Mouse (Mus musculus) limb, embryonic 12.5 days (tissue): ENCODE data around the gene Slc37a4. TPM values are rescaled to one million over a fixed set of nuclear protein-coding genes. Genes with fewer than 3 reads are reported as not detected.
A peak's percentile ranks its signal among the peaks of the same experiment; 100 is the strongest.
"Not testable (repeated sequence)": the region's sequence is repeated elsewhere in the genome, so short reads cannot be mapped to it uniquely, and the experiment has no call there.

Experiments used
- ATAC-seq: fragments of 200-750 bp; cut with Nextera tagmentation; 2 replicates; pipeline ENCODE4 v1.8.0; 2017; ENCODE audit warnings: low read depth, moderate TSS enrichment; ENCODE audit not compliant: insufficient number of reproducible peaks, insufficient read depth, low FRiP score, low TSS enrichment
- H3K27ac ChIP-seq: fragments of 300-500 bp; sonication (generic); 2 replicates; pipeline ENCODE4 v1.5.1; 2016; ENCODE audit warnings: mild to moderate bottlenecking, moderate library complexity
- H3K27me3 ChIP-seq: fragments of 300-500 bp; sonication (generic); 2 replicates; pipeline ENCODE4 v1.6.1; 2016; ENCODE audit warnings: mild to moderate bottlenecking, moderate library complexity
- H3K36me3 ChIP-seq: fragments of 300-500 bp; sonication (generic); 2 replicates; pipeline ENCODE4 v1.6.1; 2016; ENCODE audit warnings: mild to moderate bottlenecking, moderate library complexity
- H3K4me1 ChIP-seq: fragments of 300-500 bp; sonication (generic); replicated peaks from 2 replicates; pipeline ENCODE4 v1.6.1; 2016
- H3K4me2 ChIP-seq: fragments of 300-500 bp; sonication (generic); 2 replicates; pipeline ENCODE4 v1.6.1; 2016; ENCODE audit warnings: mild to moderate bottlenecking, moderate library complexity
- H3K4me3 ChIP-seq: fragments of 300-500 bp; sonication (generic); replicated peaks from 2 replicates; pipeline ENCODE4 v1.5.1; 2016; ENCODE audit warnings: mild to moderate bottlenecking
- H3K9ac ChIP-seq: fragments of 300-500 bp; sonication (generic); replicated peaks from 2 replicates; pipeline ENCODE4 v1.6.1; 2016; ENCODE audit warnings: mild to moderate bottlenecking, moderate library complexity
- H3K9me3 ChIP-seq: fragments of 300-500 bp; sonication (generic); 2 replicates; pipeline ENCODE4 v1.6.1; 2016; ENCODE audit warnings: mild to moderate bottlenecking, moderate library complexity
- whole genome bisulfite sequencing: fragments of 180-500 bp; shearing (Covaris S2); methylation state at CpG from one replicate; pipeline ENCODE4 v1.1.7; 2016; 5-methylcytosine and 5-hydroxymethylcytosine counted together
- polyA plus RNA-seq: library from polyadenylated mRNA; unstranded; fragments of >200 nt; fragmentation: Nextera tagmentation; extraction: Ambion mirVana; gene quantifications from 2 replicates; pipeline ENCODE4 v1.2.1, GENCODE M21; 2016

Gene Slc37a4
- polyA plus RNA-seq, 1 experiment from 2014 or later, result 11.1 TPM

DNA sequence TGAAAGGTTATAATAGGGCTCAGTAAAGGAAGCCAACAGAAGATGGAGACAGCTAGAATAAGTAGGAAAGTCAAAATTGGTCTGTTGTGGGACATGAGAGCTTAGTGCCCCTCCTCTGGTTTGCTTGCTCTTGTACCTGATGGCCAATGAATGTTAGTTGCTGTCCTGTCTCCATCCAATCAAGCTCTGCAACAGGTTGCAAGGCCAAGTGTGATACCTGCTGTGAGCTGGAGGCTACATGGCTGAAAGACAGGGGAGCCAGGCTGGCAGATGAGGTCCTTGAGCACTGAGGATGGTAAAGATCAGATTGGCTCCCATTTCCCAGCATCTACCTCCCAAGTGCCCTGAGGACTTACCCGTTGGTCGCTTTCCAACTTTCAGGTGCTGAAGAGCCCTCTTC is 16.1 kb downstream of the Slc37a4 start:
- Histone ChIP-seq H3K4me3 (no peak overlapping the region), H3K36me3 (peaks cover 73% of the 10 kb centered on the region), H3K4me1 (peaks cover 12% of the 10 kb centered on the region), H3K4me2 (no peak overlapping the region), H3K9me3 (no peaks in the 10 kb centered on the region), H3K27me3 (no peaks in the 10 kb centered on the region), H3K27ac (no peak overlapping the region), H3K9ac (no peak overlapping the region)
- ATAC-seq, result no peak
- 89% methylated on average over 2 of the region's 2 CpGs for WGBS

DNA sequence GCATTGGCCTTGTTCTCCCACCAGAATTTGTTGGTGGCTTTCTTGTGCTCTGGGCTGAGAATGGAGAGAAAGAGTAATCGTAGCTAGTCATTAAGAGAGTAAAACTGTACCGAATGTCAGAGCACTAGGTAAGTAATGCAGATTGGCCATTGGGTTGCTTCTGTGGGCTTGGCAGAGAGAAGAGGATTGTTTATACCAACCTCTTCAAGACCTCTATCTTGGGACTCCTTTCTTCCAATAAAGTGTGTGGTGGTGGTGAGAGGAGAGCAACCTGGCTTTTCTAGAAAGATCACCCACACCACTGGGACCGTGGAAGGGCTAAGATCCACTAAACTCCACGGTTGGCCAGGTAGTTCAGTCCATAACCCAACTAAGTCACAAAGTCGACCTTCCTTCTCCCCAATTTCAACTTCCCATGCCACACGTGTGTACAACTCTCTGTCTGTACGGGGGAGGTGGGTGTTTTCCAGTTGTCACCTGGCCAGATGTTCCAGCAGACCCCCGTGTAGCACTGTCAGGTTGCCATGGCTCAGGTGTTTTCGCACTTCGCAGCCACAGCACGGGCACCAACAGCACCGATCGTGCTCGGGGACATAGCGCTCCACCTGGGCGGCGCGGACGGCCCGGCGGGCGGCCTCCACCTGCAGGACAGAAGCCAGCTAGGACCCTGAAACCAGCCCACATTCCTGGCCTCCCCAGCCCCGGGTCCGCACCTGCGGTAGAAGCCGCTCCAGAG is 20.7 kb downstream of the Slc37a4 start:
- H3K4me2 ChIP-seq, result peak overlapping the region; percentile 83
- 6% methylated on average over 26 of the region's 26 CpGs for WGBS
- peak overlapping the region; percentile 84 for H3K9ac ChIP-seq
- peaks cover 36% of the 10 kb centered on the region for H3K36me3 ChIP-seq
- peak; percentile 77; the same call in 1 of the 2 replicates for ATAC-seq
- peaks cover 6% of the 10 kb centered on the region for H3K4me1 ChIP-seq
- H3K27me3 ChIP-seq, result no peaks in the 10 kb centered on the region
- peaks cover 4% of the 10 kb centered on the region; the same call in 1 of the 2 replicates for H3K9me3 ChIP-seq
- H3K4me3 ChIP-seq, result peak overlapping the region; percentile 81
- peak overlapping the region; percentile 80 for H3K27ac ChIP-seq

DNA sequence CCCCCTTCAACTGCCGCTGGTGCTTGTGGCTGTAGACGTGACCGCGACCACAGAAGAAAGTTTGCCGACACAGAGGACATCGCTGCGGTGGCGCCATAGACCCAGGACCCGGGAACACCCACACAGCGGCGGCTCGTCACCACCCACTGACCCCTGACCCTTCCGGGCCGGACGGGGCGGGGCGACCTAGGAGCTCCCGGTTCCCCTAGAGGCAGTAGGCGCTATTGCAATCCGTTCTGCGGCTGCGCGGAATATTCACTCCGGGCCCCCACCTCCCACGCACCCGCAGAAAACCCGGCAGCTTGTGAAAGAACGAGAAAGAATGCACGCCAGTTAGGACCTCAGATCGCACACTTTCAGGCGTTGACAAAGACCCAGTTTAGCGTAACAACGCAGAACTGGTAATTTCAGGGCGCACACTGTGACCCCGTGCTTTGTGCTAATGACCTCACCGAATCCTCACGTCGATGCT is 21.3 kb downstream of the Slc37a4 start:
- peak overlapping the region; percentile 84 for H3K9ac ChIP-seq
- H3K4me3 ChIP-seq, result peak overlapping the region; percentile 81
- no peaks in the 10 kb centered on the region for H3K27me3 ChIP-seq
- peaks cover 6% of the 10 kb centered on the region for H3K4me1 ChIP-seq
- peaks cover 30% of the 10 kb centered on the region for H3K36me3 ChIP-seq
- WGBS, result under 1% methylated on average over 38 of the region's 38 CpGs
- H3K9me3 ChIP-seq, result peaks cover 4% of the 10 kb centered on the region; the same call in 1 of the 2 replicates
- peak overlapping the region; percentile 83 for H3K4me2 ChIP-seq
- peak overlapping the region; percentile 80 for H3K27ac ChIP-seq
- ATAC-seq, result peak; percentile 84

DNA sequence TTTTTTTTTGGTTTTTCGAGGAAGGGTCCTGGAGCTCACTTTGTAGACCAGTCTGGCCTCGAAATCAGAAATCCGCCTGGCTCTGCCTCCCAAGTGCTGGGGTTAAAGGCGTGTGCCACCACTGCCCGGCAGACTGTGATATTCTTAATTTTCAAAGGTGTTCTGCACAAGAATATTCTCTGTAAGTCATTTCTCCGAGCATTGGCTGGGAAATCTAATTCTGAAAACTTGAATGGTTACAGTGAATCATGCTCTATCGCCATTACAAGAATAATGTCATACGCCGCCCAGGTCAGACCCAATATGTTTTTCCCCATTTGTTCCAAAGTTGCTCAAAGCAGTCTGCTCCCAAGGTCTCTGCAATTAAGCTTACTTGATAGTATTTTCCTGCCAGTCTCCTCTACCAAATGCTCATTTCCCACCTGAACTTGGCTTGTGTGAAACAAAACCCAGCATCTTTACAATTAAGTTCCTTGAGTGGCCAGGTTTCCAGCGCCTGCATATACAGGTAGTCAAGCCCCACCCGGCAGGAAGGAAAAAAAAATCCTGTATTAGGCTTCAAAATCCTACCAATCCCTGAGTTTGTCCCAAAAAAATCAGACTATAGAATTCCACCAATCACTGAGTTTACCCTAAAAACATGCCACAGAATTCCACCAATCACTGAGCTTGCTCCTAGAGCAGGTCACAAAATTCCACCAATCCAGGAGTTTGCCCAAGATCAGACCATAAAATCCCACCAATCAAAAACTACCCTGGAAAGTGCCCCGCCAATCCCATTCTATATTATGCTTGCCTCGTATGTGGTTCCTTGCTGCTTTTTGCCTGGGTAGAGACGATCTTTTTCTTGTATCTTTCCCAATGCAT is 22.1 kb downstream of the Slc37a4 start, which contains the start of gene Ccdc84:
Gene Ccdc84 (minus strand): TSS at position 51 of the 867 bp plus-strand sequence.
- H3K9ac ChIP-seq, result peak within 1 kb of the TSS; percentile 84
- peak within 1 kb of the TSS; percentile 81 for H3K4me3 ChIP-seq
- peaks cover 4% of the 10 kb centered on the region; the same call in 1 of the 2 replicates for H3K9me3 ChIP-seq
- peaks cover 6% of the 10 kb centered on the region for H3K4me1 ChIP-seq
- H3K27me3 ChIP-seq, result no peaks in the 10 kb centered on the region
- no peak for ATAC-seq
- peak within 1 kb of the TSS; percentile 83 for H3K4me2 ChIP-seq
- H3K36me3 ChIP-seq, result peaks cover 21% of the 10 kb centered on the region
- 80% methylated on average over 14 of the region's 14 CpGs for WGBS
- peak within 1 kb of the TSS; percentile 80 for H3K27ac ChIP-seq

DNA sequence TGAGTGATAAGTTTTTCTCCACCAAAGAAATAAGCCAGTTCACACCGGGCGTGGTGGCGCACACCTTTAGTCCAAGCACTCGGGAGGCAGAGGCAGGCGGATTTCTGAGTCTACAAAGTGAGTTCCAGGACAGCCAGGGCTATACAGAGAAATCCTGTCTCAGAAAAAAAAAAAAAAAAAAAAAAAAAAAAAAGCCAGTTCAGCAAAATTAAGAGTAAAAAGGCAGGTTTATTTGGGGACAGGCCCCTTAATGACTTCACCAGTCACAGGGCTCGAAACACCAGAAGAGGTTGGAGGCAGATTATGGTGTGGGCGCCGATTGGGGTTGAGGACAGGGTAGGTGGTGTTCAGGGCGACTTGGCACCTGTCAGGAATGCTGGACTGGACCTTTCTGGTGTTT is 23.1 kb downstream of the Slc37a4 start:
- not testable (repeated sequence) for H3K4me1 ChIP-seq, H3K9ac ChIP-seq, H3K9me3 ChIP-seq, H3K27me3 ChIP-seq, ATAC-seq, H3K4me3 ChIP-seq, H3K27ac ChIP-seq, H3K4me2 ChIP-seq
- peaks cover 12% of the 10 kb centered on the region for H3K36me3 ChIP-seq
- WGBS, result 95% methylated on average over 9 of the region's 9 CpGs

DNA sequence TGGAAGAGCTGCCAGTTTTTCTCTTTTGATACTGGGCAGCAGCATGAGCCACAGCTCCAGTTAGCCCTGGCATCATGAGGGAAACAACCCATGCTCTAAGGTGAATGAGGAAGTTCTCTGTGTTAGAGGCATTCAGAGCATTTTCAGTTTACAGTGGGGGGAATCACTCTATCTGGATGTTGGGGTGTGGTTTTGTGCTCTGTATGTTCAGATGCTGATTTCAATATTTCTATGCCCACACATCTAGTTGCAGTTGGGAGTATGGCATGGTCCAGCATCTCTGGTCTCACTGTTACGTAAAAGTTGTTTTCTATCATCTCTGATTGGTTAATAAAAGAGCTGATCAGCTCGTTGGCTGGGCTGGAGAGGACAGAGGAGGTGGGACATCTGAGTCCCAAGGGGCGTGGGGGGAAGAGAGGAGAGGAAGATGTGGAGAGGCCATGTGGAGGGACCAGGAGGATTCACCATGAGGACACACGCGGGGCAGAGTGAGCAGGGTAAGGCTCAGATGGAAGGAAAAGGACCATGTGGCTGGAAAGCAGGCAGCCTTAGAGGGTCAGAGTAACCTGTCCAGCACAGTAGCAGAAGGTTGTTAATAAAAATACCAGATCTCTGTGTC is 23.7 kb downstream of the Slc37a4 start:
- H3K27me3 ChIP-seq, result no peaks in the 10 kb centered on the region

DNA sequence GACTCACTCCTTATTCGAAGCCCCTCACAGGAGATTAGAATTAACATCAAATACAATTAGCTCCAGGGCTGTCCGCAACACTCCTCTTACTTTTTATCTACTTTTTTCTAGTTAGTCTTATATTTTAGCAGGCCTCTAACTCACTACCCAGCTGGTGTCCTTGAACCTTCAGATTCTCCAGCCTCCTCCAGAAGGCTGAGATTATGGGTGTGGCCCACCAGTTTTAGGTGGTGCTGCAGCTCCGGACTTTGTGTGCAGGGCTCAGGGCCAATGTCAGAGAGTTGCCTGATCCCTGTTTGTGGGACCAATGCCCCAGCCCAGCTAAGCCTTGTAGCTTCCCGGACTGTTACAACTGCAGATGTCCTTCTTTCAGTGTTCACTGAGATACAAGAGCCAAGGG is 26.9 kb downstream of the Slc37a4 start:
- no peak for ATAC-seq

More for the DNA sequence above, 23.7 kb downstream of the Slc37a4 start:
- no peak for ATAC-seq
- Histone ChIP-seq H3K36me3 (peaks cover 9% of the 10 kb centered on the region), H3K9me3 (peaks cover 4% of the 10 kb centered on the region; the same call in 1 of the 2 replicates), H3K4me1 (peaks cover 6% of the 10 kb centered on the region), H3K9ac (no peak overlapping the region), H3K27ac (no peak overlapping the region), H3K4me2 (no peak overlapping the region), H3K4me3 (no peak overlapping the region)
- WGBS, result 78% methylated on average over 5 of the region's 5 CpGs

DNA sequence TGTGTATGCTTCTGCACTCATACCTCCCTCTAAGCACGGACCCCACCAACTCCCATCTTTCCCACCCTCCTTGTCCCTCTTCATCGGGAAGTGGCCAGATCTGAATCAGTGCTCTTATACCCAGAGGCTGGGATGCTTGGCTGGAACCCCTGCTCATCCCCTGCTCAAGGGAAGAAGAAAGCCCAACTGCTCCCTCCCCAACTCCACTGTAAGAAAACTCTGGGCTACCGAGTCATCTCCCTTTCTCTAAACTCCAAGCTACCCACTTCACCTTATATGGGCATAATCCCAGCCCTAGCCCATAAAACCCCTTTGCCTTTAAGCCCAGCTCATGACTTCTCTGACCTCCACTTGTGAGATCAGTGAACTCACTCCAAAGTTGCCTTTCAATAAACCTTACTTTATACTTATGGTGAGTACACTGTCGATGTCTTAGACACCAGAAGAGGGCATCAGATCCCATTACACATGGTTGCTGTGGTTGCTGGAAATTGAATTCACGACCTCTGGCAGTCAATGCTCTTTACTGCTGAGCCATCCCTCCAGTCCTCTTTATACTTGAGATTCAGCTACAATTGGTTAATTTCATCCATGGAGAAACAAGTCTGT is 36.0 kb downstream of the Slc37a4 start:
- Histone ChIP-seq H3K4me2 (no peak overlapping the region), H3K27me3 (no peaks in the 10 kb centered on the region), H3K4me3 (no peak overlapping the region), H3K9me3 (no peaks in the 10 kb centered on the region), H3K4me1 (peaks cover 13% of the 10 kb centered on the region), H3K36me3 (no peaks in the 10 kb centered on the region), H3K9ac (no peak overlapping the region), H3K27ac (no peak overlapping the region)
- WGBS, result 48% methylated on average over 5 of the region's 5 CpGs
- ATAC-seq, result no peak

More for the DNA sequence above, 26.9 kb downstream of the Slc37a4 start:
- Histone ChIP-seq H3K4me1 (no peaks in the 10 kb centered on the region), H3K4me3 (no peak overlapping the region), H3K27me3 (no peaks in the 10 kb centered on the region), H3K9me3 (peaks cover 4% of the 10 kb centered on the region; the same call in 1 of the 2 replicates), H3K36me3 (no peaks in the 10 kb centered on the region), H3K27ac (no peak overlapping the region), H3K4me2 (no peak overlapping the region), H3K9ac (no peak overlapping the region)
- WGBS, result 84% methylated on average over 4 of the region's 4 CpGs

DNA sequence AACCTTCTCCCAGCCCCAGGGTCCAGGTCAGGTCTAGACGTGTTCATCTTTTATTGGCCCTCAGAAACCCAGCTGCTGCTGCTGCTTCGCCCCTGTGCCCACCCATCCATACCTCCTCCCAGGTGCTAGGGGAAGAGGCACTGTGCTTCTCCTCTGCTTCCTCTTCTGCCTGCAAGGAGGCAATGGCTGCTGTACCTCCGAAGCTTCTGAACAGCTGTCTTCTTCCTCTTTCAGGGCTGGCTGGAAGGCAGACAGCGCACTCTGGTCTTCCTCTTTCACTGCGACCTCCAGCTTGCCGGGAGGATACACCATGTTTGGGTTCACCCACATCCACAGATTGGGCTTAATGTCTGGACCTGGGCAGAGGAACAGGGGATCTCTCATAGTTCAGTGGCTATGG is 39.1 kb downstream of the Slc37a4 start:
- Histone ChIP-seq H3K4me3 (no peak overlapping the region), H3K27ac (peak overlapping the region; percentile 13; the same call in 1 of the 2 replicates), H3K9ac (no peak overlapping the region), H3K27me3 (no peaks in the 10 kb centered on the region; the same call in 1 of the 2 replicates), H3K9me3 (no peaks in the 10 kb centered on the region), H3K4me1 (peaks cover 13% of the 10 kb centered on the region), H3K4me2 (no peak overlapping the region), H3K36me3 (no peaks in the 10 kb centered on the region)
- no peak for ATAC-seq
- WGBS, result 72% methylated on average over 6 of the region's 6 CpGs

DNA sequence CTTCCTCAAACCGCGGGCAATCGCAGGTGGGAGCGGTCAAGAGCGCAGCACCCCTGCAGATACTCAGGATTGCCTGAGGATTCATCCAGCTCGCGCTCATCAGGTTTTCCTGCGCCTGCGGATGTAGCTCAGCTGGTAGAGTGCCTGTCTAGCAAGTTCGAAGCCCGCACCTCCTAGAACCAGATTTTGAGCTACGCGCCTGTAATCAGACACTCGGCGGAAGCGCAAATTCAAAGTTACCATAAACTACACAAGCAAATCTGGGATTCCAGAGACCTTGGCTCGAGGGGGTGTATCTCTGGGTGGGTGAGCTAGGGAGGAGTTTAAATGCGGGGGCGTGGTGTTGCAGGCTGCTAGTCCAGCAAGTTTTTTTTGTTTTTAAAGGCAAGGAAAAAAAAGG is 44.3 kb downstream of the Slc37a4 start, which contains the start of gene Foxr1:
Gene Foxr1 (minus strand): TSS at position 176 of the 400 bp plus-strand sequence.
- Histone ChIP-seq H3K4me3 (no peak within 1 kb of the TSS), H3K4me1 (no peaks in the 10 kb centered on the region), H3K9ac (no peak within 1 kb of the TSS), H3K9me3 (no peaks in the 10 kb centered on the region), H3K27ac (no peak within 1 kb of the TSS), H3K4me2 (no peak within 1 kb of the TSS), H3K27me3 (no peaks in the 10 kb centered on the region; the same call in 1 of the 2 replicates), H3K36me3 (no peaks in the 10 kb centered on the region)
- ATAC-seq, result no peak
- 64% methylated on average over 19 of the region's 19 CpGs for WGBS
